Mouse (Mus musculus) hindbrain, embryonic 11.5 days (tissue): ENCODE data around the gene Mien1. TPM values are rescaled to one million over a fixed set of nuclear protein-coding genes. Genes with fewer than 3 reads are reported as not detected.
A peak's percentile ranks its signal among the peaks of the same experiment; 100 is the strongest.

Source experiments
- ATAC-seq: fragments of 200-750 bp; cut with Nextera tagmentation; 2 replicates; pipeline ENCODE4 v1.8.0; 2017; ENCODE audit warnings: mild to moderate bottlenecking, moderate TSS enrichment, moderate library complexity; ENCODE audit not compliant: low FRiP score
- DNase-seq: peaks from one replicate; pipeline ENCODE4 v3.0.0-alpha.2; 2015; ENCODE audit warnings: low spot score
- H3K27ac ChIP-seq: fragments of 300-500 bp; sonication (generic); 2 replicates; pipeline ENCODE4 v1.5.1; 2014; ENCODE audit warnings: mild to moderate bottlenecking, low read depth, low read length
- H3K27me3 ChIP-seq: fragments of 300-500 bp; sonication (generic); 2 replicates; pipeline ENCODE4 v1.6.1; 2014; ENCODE audit warnings: mild to moderate bottlenecking, low read length, moderate library complexity, mixed read lengths; ENCODE audit not compliant: control insufficient read depth, insufficient read depth
- H3K36me3 ChIP-seq: fragments of 300-500 bp; sonication (generic); 2 replicates; pipeline ENCODE4 v1.6.1; 2014; ENCODE audit warnings: mild to moderate bottlenecking, low read length, moderate library complexity, mixed read lengths; ENCODE audit not compliant: control insufficient read depth, insufficient read depth
- H3K4me1 ChIP-seq: fragments of 300-500 bp; sonication (generic); replicated peaks from 2 replicates; pipeline ENCODE4 v1.6.1; 2014; ENCODE audit warnings: low read length, mixed read lengths; ENCODE audit not compliant: control insufficient read depth, insufficient read depth
- H3K4me2 ChIP-seq: fragments of 300-500 bp; sonication (generic); replicated peaks from 2 replicates; pipeline ENCODE4 v1.6.1; 2014; ENCODE audit warnings: mild to moderate bottlenecking, low read depth, low read length
- H3K4me3 ChIP-seq: fragments of 300-500 bp; sonication (generic); 2 replicates; pipeline ENCODE4 v1.5.1; 2014; ENCODE audit warnings: low read depth, low read length
- H3K9ac ChIP-seq: fragments of 300-500 bp; sonication (generic); 2 replicates; pipeline ENCODE4 v1.6.1; 2014; ENCODE audit warnings: low read depth, low read length
- H3K9me3 ChIP-seq: fragments of 300-500 bp; sonication (generic); 2 replicates; pipeline ENCODE4 v1.6.1; 2016; ENCODE audit warnings: low read length; ENCODE audit not compliant: control insufficient read depth
- WGBS: fragments of 180-500 bp; shearing (Covaris S2); extraction: QIAGEN DNeasy Blood & Tissue Kit; methylation state at CpG from one replicate; pipeline ENCODE4 v1.1.7; 2014; 5-methylcytosine and 5-hydroxymethylcytosine counted together
- polyA plus RNA-seq: library from polyadenylated mRNA; unstranded; fragments of >200 nt; fragmentation: Nextera tagmentation; extraction: Ambion mirVana; gene quantifications from 2 replicates; pipeline ENCODE4 v1.2.1, GENCODE M21; 2014

Mien1 gene
- polyA plus RNA-seq, 1 experiment from 2014 or later, result 152 TPM

DNA sequence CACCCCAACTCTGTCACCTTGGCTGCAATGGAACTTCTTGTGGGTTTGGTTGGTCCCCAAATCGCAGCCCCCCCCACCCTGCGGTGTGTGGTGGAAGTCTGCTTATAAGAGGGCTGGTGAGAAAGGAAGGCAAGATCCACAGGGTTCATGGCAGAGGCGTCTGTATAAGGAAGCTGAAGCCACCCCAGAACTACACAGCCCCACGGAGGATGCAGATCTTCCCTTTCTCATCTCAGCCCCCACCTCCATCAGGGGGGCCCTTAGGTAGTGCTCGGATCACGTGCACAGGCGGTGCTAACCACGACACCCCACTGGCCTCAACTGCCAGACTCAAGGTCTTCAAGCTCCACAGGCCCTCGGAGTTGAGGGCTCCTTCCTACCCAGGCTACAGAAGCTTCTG lies 25.1 kb upstream of the Mien1 start:
- Histone ChIP-seq H3K4me2 (no peak overlapping the region), H3K27me3 (peaks cover 10% of the 10 kb centered on the region), H3K4me1 (no peaks in the 10 kb centered on the region), H3K9me3 (no peaks in the 10 kb centered on the region), H3K9ac (no peak overlapping the region), H3K27ac (no peak overlapping the region), H3K4me3 (no peak overlapping the region), H3K36me3 (no peaks in the 10 kb centered on the region)
- ATAC-seq (no peak), DNase-seq (no peak)
- WGBS, result 89% methylated on average over 9 of the region's 9 CpGs

DNA sequence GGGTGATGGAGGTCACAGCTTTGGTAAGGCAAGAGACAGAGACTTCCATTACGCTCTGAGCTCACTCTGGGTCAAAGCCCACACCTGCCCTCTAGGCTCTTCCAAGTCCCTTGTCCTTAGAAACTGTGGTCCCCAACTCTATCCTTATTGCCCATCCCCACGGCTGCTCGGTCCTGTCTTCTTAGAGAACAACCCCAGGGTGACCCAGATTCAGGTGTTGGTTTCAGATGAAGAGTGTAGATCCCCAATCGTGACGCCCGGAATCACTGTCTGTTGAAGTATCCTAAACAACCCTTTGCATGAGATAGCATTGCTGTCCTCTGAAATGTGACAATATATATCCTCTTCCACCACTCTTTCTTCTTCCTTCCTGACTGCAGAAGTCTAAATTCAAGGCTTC lies 23.5 kb upstream of the Mien1 start:
- Histone ChIP-seq H3K9ac (no peak overlapping the region), H3K4me1 (no peaks in the 10 kb centered on the region), H3K4me3 (no peak overlapping the region), H3K27me3 (peaks cover 22% of the 10 kb centered on the region), H3K4me2 (no peak overlapping the region), H3K27ac (no peak overlapping the region), H3K36me3 (no peaks in the 10 kb centered on the region), H3K9me3 (no peaks in the 10 kb centered on the region)
- WGBS, result 92% methylated on average over 6 of the region's 6 CpGs
- DNase-seq (no peak), ATAC-seq (no peak)

GRCm38 (mm10) chr11:98461109-98461720 lies 22.4 kb upstream of the Mien1 start:
- WGBS, result 50% methylated on average over 6 of the region's 6 CpGs
- H3K27me3 ChIP-seq, result peaks cover 24% of the 10 kb centered on the region

DNA sequence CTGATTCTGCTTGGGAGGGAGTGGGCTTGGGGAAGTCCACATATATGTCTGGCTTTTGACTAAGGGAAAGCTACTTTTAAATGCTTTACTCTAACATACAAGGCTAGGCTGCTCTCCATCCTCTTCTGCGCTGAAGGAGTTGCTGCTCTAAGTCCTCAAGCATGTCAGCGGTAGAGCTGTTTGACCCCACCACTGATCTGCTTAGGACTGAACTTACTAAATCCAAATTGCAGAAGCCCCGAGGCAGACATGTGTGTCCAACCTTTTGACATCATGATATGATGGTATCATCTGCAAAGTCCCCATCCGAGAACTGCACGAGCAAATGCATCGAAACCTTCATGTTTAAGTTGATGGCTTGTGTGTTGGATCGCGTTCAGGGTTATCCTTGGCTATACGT lies 21.1 kb upstream of the Mien1 start:
- ATAC-seq, result no peak
- 83% methylated on average over 9 of the region's 9 CpGs for WGBS
- no peaks in the 10 kb centered on the region for H3K4me1 ChIP-seq
- no peaks in the 10 kb centered on the region for H3K36me3 ChIP-seq
- no peak overlapping the region for H3K4me2 ChIP-seq
- H3K9me3 ChIP-seq, result no peaks in the 10 kb centered on the region
- no peak overlapping the region for H3K27ac ChIP-seq
- H3K4me3 ChIP-seq, result no peak overlapping the region
- DNase-seq, result no peak
- H3K27me3 ChIP-seq, result peaks cover 24% of the 10 kb centered on the region
- no peak overlapping the region for H3K9ac ChIP-seq

More at GRCm38 (mm10) chr11:98461109-98461720, 22.4 kb upstream of the Mien1 start:
- Histone ChIP-seq H3K36me3 (no peaks in the 10 kb centered on the region), H3K4me2 (no peak overlapping the region), H3K4me1 (no peaks in the 10 kb centered on the region), H3K9me3 (no peaks in the 10 kb centered on the region), H3K27ac (no peak overlapping the region), H3K4me3 (no peak overlapping the region), H3K9ac (no peak overlapping the region)
- DNase-seq, result no peak
- ATAC-seq, result no peak

DNA sequence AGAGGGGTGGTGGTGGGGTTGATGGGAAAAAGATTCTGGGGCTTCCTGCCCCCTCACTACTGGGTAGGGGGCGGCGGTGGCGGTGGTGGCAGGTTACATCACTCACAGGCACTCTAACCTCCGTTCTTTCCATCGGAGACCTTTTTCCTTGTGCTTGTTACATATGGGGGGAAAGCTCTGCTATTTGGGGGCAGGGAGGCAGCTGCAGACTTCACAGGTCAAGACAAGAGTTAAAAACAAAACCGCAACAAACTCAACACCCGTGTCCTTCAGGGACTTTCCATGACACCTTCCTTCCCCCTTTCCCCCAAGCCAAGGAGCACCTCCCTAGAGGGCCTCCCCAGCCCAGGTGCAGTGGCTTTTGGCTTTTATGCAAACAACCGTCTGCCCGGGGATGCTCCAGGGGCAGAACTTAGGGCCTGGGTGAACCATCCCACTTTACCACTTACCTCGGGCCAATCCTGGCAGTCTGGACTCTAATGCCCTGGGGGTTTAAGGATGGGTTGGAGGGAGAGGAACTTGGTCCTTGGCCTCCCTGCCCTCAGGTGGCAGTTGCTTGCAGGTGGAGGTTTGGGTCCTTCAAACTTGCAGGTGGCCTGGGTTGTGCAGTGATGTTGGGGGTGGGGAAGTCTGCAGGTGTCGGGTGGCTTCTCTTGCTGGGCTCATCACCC lies 20.4 kb upstream of the Mien1 start:
- WGBS, result 21% methylated on average over 11 of the region's 11 CpGs
- peaks cover 24% of the 10 kb centered on the region for H3K27me3 ChIP-seq
- ATAC-seq, result no peak

DNA sequence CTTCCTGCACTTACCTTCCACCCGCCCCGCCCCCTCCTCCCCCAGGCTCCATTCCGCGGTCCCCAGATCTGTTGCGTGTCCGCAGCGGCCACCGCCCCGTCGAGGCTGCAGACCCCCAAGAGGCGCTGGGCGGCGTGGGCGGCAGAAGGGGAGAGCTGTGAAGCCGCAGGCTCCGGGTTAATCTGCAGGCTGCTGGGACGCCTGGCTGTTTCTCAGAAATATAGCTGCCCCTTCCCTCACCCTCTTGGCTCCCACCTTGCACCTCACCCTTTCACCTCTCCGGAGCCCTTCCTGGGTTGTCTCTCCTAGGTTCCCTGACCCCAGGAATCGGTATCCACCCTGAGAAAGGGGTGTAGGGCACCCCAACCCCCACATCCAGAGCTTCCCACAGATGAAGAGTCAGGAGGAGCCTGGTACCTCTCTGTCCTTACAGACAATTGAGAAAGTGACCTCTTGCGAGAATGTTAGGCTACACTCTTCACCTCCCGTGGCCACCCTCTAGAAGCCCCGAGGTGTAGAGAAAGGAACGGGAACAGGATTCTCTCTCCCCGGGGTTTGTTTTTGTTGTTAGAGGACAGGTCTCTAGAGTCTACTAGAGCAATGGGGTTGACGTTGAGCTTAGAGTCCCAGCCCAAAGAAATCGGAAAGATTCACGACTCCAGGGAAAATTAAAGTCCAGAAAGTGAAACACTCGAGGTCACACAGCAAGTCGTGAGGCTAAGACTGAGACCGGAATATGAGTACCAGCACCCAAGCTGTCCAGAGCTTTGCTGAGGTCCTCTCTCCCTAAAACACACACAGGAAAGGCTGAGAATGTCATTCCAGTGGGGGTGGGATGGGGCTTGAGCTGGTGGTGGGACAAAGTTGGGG lies 19.6 kb upstream of the Mien1 start:
- Histone ChIP-seq H3K27me3 (peaks cover 24% of the 10 kb centered on the region), H3K27ac (no peak overlapping the region), H3K36me3 (no peaks in the 10 kb centered on the region), H3K9me3 (no peaks in the 10 kb centered on the region), H3K9ac (peak overlapping the region; percentile 56), H3K4me1 (no peaks in the 10 kb centered on the region), H3K4me2 (peak overlapping the region; percentile 89), H3K4me3 (peak overlapping the region; percentile 51)
- peak; percentile 47 for DNase-seq
- WGBS, result 3% methylated on average over 26 of the region's 30 CpGs
- peak; percentile 17; the same call in 1 of the 2 replicates for ATAC-seq

More for the DNA sequence above, 20.4 kb upstream of the Mien1 start:
- H3K4me1 ChIP-seq, result no peaks in the 10 kb centered on the region
- H3K4me3 ChIP-seq, result no peak overlapping the region
- H3K9me3 ChIP-seq, result no peaks in the 10 kb centered on the region
- 0 out of 2 replicates have a peak overlapping the region, but pooled peaks have one; percentile 3 for H3K4me2 ChIP-seq
- no peak overlapping the region for H3K9ac ChIP-seq
- no peak overlapping the region for H3K27ac ChIP-seq
- H3K36me3 ChIP-seq, result no peaks in the 10 kb centered on the region
- no peak for DNase-seq

- H3K4me2 ChIP-seq, result peak overlapping the region; percentile 89
- ATAC-seq (peak; percentile 82), DNase-seq (peak; percentile 91)
- peak overlapping the region; percentile 56 for H3K9ac ChIP-seq
- no peak overlapping the region for H3K27ac ChIP-seq
- WGBS, result under 1% methylated on average over 30 of the region's 64 CpGs
- H3K36me3 ChIP-seq, result no peaks in the 10 kb centered on the region
- H3K27me3 ChIP-seq, result peaks cover 24% of the 10 kb centered on the region
- no peaks in the 10 kb centered on the region for H3K4me1 ChIP-seq
- peak overlapping the region; percentile 51 for H3K4me3 ChIP-seq
- H3K9me3 ChIP-seq, result no peaks in the 10 kb centered on the region
Observed at GRCm38 (mm10) chr11:98457367-98458120, 18.8 kb upstream of the Mien1 start.

GRCm38 (mm10) chr11:98456945-98457344 lies 18.2 kb upstream of the Mien1 start:
- Histone ChIP-seq H3K4me2 (peak overlapping the region; percentile 89), H3K36me3 (no peaks in the 10 kb centered on the region), H3K27ac (no peak overlapping the region), H3K4me1 (no peaks in the 10 kb centered on the region), H3K4me3 (peak overlapping the region; percentile 51), H3K9ac (peak overlapping the region; percentile 49), H3K27me3 (peaks cover 24% of the 10 kb centered on the region), H3K9me3 (no peaks in the 10 kb centered on the region)
- ATAC-seq (peak; percentile 23), DNase-seq (no peak)
- 25% methylated on average over 9 of the region's 9 CpGs for WGBS
